Mouse (Mus musculus) megakaryocyte, embryonic 14.5 days (primary cell): ENCODE data around the gene Eml6. TPM values are rescaled to one million over a fixed set of nuclear protein-coding genes. Genes with fewer than 3 reads are reported as not detected.
A peak's percentile ranks its signal among the peaks of the same experiment; 100 is the strongest.

Source experiments
- H3K27me3 ChIP-seq: replicated peaks from 2 replicates; pipeline ENCODE3; 2012; ENCODE audit warnings: inconsistent platforms
- H3K36me3 ChIP-seq: replicated peaks from 2 replicates; pipeline ENCODE3; 2012; ENCODE audit warnings: low read length, inconsistent platforms, mixed read lengths
- H3K4me1 ChIP-seq: 2 replicates; pipeline ENCODE4 v1.6.1; 2012; ENCODE audit warnings: inconsistent platforms
- H3K4me3 ChIP-seq: replicated peaks from 2 replicates; pipeline ENCODE3; 2012; ENCODE audit warnings: moderate library complexity, mild to moderate bottlenecking, inconsistent platforms
- H3K9me3 ChIP-seq: 2 replicates; pipeline ENCODE4 v1.6.1; 2012; ENCODE audit warnings: inconsistent platforms
- FLI1 ChIP-seq: IDR thresholded peaks from 2 replicates; pipeline ENCODE4 v1.6.1; 2012; ENCODE audit warnings: low read length, inconsistent platforms, mixed read lengths
- GATA1 ChIP-seq: IDR thresholded peaks from 3 replicates; pipeline ENCODE4 v1.6.1; 2012; ENCODE audit warnings: mixed read lengths, low read length, inconsistent platforms, borderline replicate concordance
- polyA plus RNA-seq: library from polyadenylated mRNA; stranded (reverse); fragments of >175 nt; gene quantifications from 2 replicates; pipeline ENCODE4 v1.2.3, GENCODE M21; 2012; ENCODE audit warnings: low replicate concordance; ENCODE audit not compliant: insufficient read depth

Eml6 gene
- polyA plus RNA-seq, 1 experiment = 0.67 TPM

DNA sequence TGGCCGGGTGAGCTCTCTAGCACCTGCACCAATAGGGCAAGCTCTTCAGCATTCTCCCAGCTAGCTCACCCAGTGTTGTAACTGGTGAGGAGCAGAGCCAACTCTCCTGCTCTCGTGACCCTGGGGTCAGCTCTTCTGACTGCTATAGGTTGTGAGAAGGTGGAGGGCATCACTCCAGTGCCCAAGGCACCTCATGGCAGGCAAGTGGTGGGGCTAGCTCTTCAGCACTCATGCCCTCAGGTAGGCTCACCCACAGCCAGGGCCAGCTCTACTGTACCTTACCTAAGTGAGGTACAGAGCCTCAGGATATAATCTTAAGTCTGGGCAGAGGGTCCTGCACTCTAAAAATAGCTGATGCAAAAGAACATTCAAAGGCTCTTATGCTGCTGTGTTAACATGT lies 286.1 kb downstream of the Eml6 start:
- no peak overlapping the region for H3K4me3 ChIP-seq
- peaks cover 11% of the 10 kb centered on the region for H3K4me1 ChIP-seq
- H3K9me3 ChIP-seq = no peaks in the 10 kb centered on the region
- H3K27me3 ChIP-seq = no peaks in the 10 kb centered on the region
- TF ChIP-seq FLI1 (no peak), GATA1 (no peak)
- H3K36me3 ChIP-seq = peaks cover 91% of the 10 kb centered on the region

GRCm38 (mm10) chr11:29727901-29728300 lies 297.9 kb downstream of the Eml6 start:
- Histone ChIP-seq H3K4me3 (no peak overlapping the region), H3K36me3 (peaks cover 56% of the 10 kb centered on the region), H3K27me3 (no peaks in the 10 kb centered on the region), H3K4me1 (peaks cover 38% of the 10 kb centered on the region), H3K9me3 (no peaks in the 10 kb centered on the region)
- no peak for TF ChIP-seq FLI1
- TF ChIP-seq GATA1 = no peak

DNA sequence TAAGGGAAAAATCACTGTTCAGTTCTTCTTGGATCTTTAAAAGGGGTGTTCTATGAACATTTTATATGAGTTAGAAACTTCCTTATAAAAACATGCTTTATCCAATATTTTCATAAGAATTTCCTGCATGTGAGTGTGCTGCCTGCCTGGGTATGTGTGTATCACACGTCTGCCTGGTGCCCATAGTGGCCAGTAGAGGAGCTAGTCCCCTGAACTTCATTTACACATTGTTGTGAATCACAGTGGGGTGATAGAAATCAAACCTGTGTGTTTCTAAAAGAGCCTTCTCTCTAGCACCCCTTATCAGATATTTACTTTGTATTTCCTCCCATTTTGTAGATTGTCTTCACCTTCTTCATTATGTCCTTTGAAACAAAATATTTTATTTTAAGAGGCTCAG lies 300.2 kb downstream of the Eml6 start:
- no peak for TF ChIP-seq FLI1
- TF ChIP-seq GATA1 = no peak
- no peaks in the 10 kb centered on the region for H3K9me3 ChIP-seq
- peaks cover 47% of the 10 kb centered on the region for H3K36me3 ChIP-seq
- no peaks in the 10 kb centered on the region for H3K27me3 ChIP-seq
- H3K4me3 ChIP-seq = no peak overlapping the region
- peaks cover 34% of the 10 kb centered on the region for H3K4me1 ChIP-seq

DNA sequence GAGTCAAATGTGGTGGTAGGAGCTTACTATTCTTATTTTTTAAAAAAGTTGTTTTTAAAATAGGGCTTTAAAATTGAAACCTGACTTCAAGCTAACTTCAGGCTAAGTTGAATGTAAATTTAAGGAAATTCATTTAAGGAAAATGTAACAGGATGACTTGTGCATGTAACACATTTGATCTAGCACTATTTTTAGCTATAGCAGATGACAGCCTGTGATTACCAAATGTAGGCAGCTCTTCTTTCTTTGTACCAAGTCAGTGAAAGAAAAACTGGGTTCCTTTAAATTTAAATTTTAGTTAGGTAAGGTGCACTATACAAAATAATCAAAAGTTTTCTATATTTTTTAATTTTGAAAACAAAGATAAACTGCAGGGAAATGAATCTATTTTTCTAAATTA lies 300.7 kb downstream of the Eml6 start:
- H3K36me3 ChIP-seq = peaks cover 43% of the 10 kb centered on the region
- H3K27me3 ChIP-seq = no peaks in the 10 kb centered on the region
- H3K4me1 ChIP-seq = peaks cover 34% of the 10 kb centered on the region
- no peak for TF ChIP-seq FLI1
- TF ChIP-seq GATA1 = no peak
- H3K4me3 ChIP-seq = no peak overlapping the region
- H3K9me3 ChIP-seq = no peaks in the 10 kb centered on the region

DNA sequence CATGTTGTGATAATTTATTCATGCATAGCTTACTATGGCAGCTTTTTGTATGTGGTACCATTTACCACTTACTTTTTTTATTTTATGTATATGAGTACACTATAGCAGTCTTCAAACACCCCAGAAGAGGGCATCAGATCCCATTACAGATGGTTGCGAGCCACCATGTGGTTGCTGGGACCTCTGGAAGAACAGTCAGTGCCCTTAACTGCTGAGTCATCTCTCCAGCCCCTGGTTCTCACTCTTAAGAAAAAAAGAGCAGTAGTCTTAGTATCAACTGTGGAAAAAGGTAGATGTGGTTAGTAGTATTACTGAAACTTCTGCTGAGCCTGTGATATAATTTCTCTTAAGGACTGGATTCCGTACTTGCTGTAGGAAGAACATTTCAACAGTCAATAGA lies 301.6 kb downstream of the Eml6 start:
- TF ChIP-seq GATA1 (no peak), FLI1 (no peak)
- Histone ChIP-seq H3K36me3 (peaks cover 38% of the 10 kb centered on the region), H3K27me3 (no peaks in the 10 kb centered on the region), H3K4me3 (no peak overlapping the region), H3K4me1 (peaks cover 32% of the 10 kb centered on the region), H3K9me3 (no peaks in the 10 kb centered on the region)

- H3K36me3 ChIP-seq = peaks cover 22% of the 10 kb centered on the region
- H3K4me3 ChIP-seq = no peak overlapping the region
- no peak for TF ChIP-seq FLI1
- TF ChIP-seq GATA1 = no peak
- H3K9me3 ChIP-seq = no peaks in the 10 kb centered on the region
- H3K4me1 ChIP-seq = peaks cover 21% of the 10 kb centered on the region
- H3K27me3 ChIP-seq = no peaks in the 10 kb centered on the region
Observed at GRCm38 (mm10) chr11:29719597-29719996, 306.2 kb downstream of the Eml6 start.

- H3K36me3 ChIP-seq = peaks cover 18% of the 10 kb centered on the region
- no peaks in the 10 kb centered on the region for H3K9me3 ChIP-seq
Observed at GRCm38 (mm10) chr11:29718541-29718940, 307.3 kb downstream of the Eml6 start.

GRCm38 (mm10) chr11:29715499-29715898 lies 310.3 kb downstream of the Eml6 start:
- Histone ChIP-seq H3K27me3 (no peaks in the 10 kb centered on the region), H3K4me3 (no peak overlapping the region), H3K36me3 (peaks cover 31% of the 10 kb centered on the region), H3K4me1 (peaks cover 17% of the 10 kb centered on the region), H3K9me3 (no peaks in the 10 kb centered on the region)
- TF ChIP-seq FLI1 = no peak
- no peak for TF ChIP-seq GATA1

More at GRCm38 (mm10) chr11:29718541-29718940, 307.3 kb downstream of the Eml6 start:
- Histone ChIP-seq H3K4me1 (peaks cover 21% of the 10 kb centered on the region), H3K27me3 (no peaks in the 10 kb centered on the region), H3K4me3 (peak overlapping the region; percentile 10)
- TF ChIP-seq GATA1 = no peak
- no peak for TF ChIP-seq FLI1

GRCm38 (mm10) chr11:29714789-29715188 lies 311.0 kb downstream of the Eml6 start:
- Histone ChIP-seq H3K9me3 (no peaks in the 10 kb centered on the region), H3K4me3 (no peak overlapping the region), H3K4me1 (peaks cover 17% of the 10 kb centered on the region), H3K27me3 (no peaks in the 10 kb centered on the region), H3K36me3 (peaks cover 38% of the 10 kb centered on the region)
- no peak for TF ChIP-seq GATA1
- TF ChIP-seq FLI1 = no peak

DNA sequence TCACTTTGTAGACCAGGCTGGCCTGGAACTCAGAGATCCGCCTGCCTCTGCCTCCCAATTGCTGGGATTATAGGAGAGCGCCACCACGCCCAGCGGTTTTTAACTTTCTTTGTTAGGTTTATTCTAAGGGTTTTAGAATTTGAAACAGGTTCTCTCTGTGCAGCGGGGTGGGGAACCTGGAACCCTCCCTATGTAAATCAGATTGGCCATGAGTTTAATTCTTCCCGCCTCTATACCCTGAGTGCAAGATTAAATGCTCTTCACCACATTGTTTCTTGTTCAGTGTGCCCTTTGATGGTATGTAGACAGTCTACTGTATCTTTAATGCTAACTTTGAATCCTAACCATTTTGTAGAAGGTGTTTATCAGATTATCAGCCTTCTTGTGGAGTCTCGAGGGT lies 311.7 kb downstream of the Eml6 start:
- Histone ChIP-seq H3K9me3 (no peaks in the 10 kb centered on the region), H3K4me3 (no peak overlapping the region), H3K4me1 (peaks cover 17% of the 10 kb centered on the region), H3K36me3 (peaks cover 42% of the 10 kb centered on the region), H3K27me3 (no peaks in the 10 kb centered on the region)
- TF ChIP-seq GATA1 (no peak), FLI1 (no peak)

DNA sequence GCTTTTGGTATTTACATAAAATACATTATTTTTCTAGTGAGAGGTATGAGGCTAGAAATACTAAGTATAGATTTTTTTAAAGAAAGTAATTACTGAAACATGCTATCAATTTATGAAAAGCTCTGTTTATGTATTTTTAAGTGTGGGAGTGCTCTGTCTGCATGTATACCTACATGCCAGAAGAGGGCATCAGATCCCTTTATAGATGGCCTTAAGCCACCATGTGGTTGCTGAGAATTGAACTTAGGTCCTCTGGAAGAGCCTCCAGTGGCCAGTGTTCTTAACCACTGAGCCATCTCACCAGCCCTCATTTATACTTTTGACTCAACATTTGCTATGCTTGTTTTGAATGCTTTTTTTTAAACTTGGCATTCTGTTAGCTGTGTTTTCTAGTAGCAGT lies 316.3 kb downstream of the Eml6 start:
- no peak for TF ChIP-seq GATA1
- TF ChIP-seq FLI1 = no peak
- no peak overlapping the region for H3K4me3 ChIP-seq
- H3K9me3 ChIP-seq = no peaks in the 10 kb centered on the region
- H3K4me1 ChIP-seq = peaks cover 31% of the 10 kb centered on the region; the same call in 1 of the 2 replicates
- H3K36me3 ChIP-seq = peaks cover 79% of the 10 kb centered on the region
- no peaks in the 10 kb centered on the region for H3K27me3 ChIP-seq
